Mouse (Mus musculus): ENCODE measurements around the gene Il10rb. TPM values are rescaled to one million over a fixed set of nuclear protein-coding genes. Genes with fewer than 3 reads are reported as not detected.

The Il10rb gene
- total and polyA plus RNA-seq, 3 experiments: 32.1 to 37.9 (median 36.1) TPM

DNA sequence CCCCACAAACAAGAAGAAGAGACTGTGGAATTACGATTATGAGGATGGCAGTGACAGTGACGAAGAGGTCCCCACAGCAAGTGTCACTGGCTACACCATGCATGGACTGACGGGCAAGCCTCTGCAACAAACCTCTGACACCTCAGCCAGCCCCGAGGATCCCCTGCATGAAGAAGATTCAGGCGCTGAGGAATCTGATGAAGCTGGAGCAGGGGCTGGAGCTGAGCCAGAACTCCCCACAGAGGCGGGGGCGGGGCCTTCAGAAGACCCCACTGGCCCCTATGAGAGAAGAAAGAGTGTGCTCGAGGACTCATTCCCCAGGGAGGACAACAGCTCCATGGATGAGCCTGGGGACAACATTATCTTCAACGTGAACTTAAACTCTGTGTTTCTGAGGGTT lies 2.2 kb upstream of the Il10rb start:
- Histone ChIP-seq H3K4me3 (replicated peaks in 1 of 3; ENCODE audit: low read depth in 2 of 3, low read length in 2 of 3, poor library complexity in 1 of 3) (no peak overlapping the region), H3K9ac (ENCODE audit: insufficient read depth, low read depth) (no peak overlapping the region), H3K27ac (ENCODE audit: insufficient read depth, low read depth) (no peak overlapping the region), H3K9me3 (replicated peaks; ENCODE audit: low read length) (no peaks in the 10 kb centered on the region), H3K36me3 (replicated peaks in 1 of 2; ENCODE audit: control insufficient read depth in 1 of 2, insufficient read depth in 1 of 2, low read length in 1 of 2) (peaks cover 13 to 58% of the 10 kb centered on the region in 2 experiments), H3K4me1 (ENCODE audit: control insufficient read depth in 1 of 2, insufficient read depth in 2 of 2) (peaks cover 21 to 70% of the 10 kb centered on the region in 2 experiments), H3K4me2 (ENCODE audit: insufficient read depth, low read depth, poor library complexity, severe bottlenecking) (no peak overlapping the region), H3K79me2 (replicated peaks; ENCODE audit: control insufficient read depth, extremely low read depth, insufficient read depth, poor library complexity, severe bottlenecking) (peaks cover 4% of the 10 kb centered on the region; the same call in 1 of the 2 replicates), H3K27me3 (replicated peaks) (no peaks in the 10 kb centered on the region)
- dilution Hi-C loops (cut with MboI; ENCODE audit: extremely low pct_ligation_motif_present, extremely low pct_unique_long_range_greater_than_20kb, low sequenced_read_pairs): no loop called here
- in situ Hi-C loops (cut with MboI; ENCODE audit: low pct_ligation_motif_present, low pct_unique_long_range_greater_than_20kb, low sequenced_read_pairs): loop anchor here (5.0 kb wide), 1 partner anchor 36 kb away; no protein-coding TSS in a partner anchor
- no peak for TF ChIP-seq SMC3 (IDR thresholded peaks at IDR 0.05; ENCODE audit: low read depth, low read length)
- TF ChIP-seq MXI1 (IDR thresholded peaks at IDR 0.05; ENCODE audit: low read depth, low read length): no peak
- no peak for DNase-seq (ENCODE audit: extremely low read depth)

DNA sequence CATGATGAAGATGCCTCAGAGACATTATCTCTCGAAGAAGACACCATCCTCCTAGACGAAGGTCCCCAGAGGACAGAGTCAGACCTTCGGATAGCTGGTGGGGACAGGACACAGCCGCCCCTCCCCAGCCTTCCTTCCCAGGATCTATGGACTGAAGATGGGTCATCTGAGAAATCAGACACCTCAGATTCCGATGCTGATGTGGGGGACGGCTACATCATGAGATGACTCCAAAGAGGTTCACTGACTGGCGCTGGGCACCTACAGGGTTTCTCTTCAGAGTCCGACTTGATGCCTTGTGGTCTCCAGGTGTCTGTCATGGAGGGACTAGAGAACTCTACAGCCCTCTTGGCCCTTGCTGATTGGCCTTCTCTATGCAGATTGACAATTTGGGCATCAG lies 1.8 kb upstream of the Il10rb start:
- Histone ChIP-seq H3K36me3 (replicated peaks in 1 of 2; ENCODE audit: control insufficient read depth in 1 of 2, insufficient read depth in 1 of 2, low read length in 1 of 2) (peaks cover 18 to 62% of the 10 kb centered on the region in 2 experiments), H3K9me3 (replicated peaks; ENCODE audit: low read length) (no peaks in the 10 kb centered on the region), H3K9ac (ENCODE audit: insufficient read depth, low read depth) (no peak overlapping the region), H3K4me3 (replicated peaks in 1 of 3; ENCODE audit: low read depth in 2 of 3, low read length in 2 of 3, poor library complexity in 1 of 3) (no peak overlapping the region), H3K4me2 (ENCODE audit: insufficient read depth, low read depth, poor library complexity, severe bottlenecking) (no peak overlapping the region), H3K27me3 (replicated peaks) (no peaks in the 10 kb centered on the region), H3K4me1 (ENCODE audit: control insufficient read depth in 1 of 2, insufficient read depth in 2 of 2) (peaks cover 23 to 70% of the 10 kb centered on the region in 2 experiments), H3K79me2 (replicated peaks; ENCODE audit: control insufficient read depth, extremely low read depth, insufficient read depth, poor library complexity, severe bottlenecking) (peaks cover 4% of the 10 kb centered on the region; the same call in 1 of the 2 replicates), H3K27ac (ENCODE audit: insufficient read depth, low read depth) (no peak overlapping the region)
- dilution Hi-C loops (cut with MboI; ENCODE audit: extremely low pct_ligation_motif_present, extremely low pct_unique_long_range_greater_than_20kb, low sequenced_read_pairs) (no loop called here), in situ Hi-C loops (cut with MboI; ENCODE audit: low pct_ligation_motif_present, low pct_unique_long_range_greater_than_20kb, low sequenced_read_pairs) (loop anchor here (5.0 kb wide), 1 partner anchor 37 kb away; no protein-coding TSS in a partner anchor)
- TF ChIP-seq USF1 (IDR thresholded peaks at IDR 0.05; ENCODE audit: low read depth, low read length) (no peak), ZMIZ1 (IDR thresholded peaks at IDR 0.05; ENCODE audit: low read depth, low read length) (no peak), JUN (IDR thresholded peaks at IDR 0.05; ENCODE audit: insufficient read depth, low read depth, low read length) (no peak), MAX (IDR thresholded peaks at IDR 0.05; ENCODE audit: low read length) (no peak), USF2 (conservative IDR thresholded peaks at IDR 0.05; ENCODE audit: low read depth, low read length) (no peak), MXI1 (IDR thresholded peaks at IDR 0.05; ENCODE audit: low read depth, low read length) (no peak), NRF1 (IDR thresholded peaks at IDR 0.05; ENCODE audit: low read depth, low read length) (no peak), SIN3A (IDR thresholded peaks at IDR 0.05; ENCODE audit: low read length) (no peak), MEF2A (IDR thresholded peaks at IDR 0.05; ENCODE audit: borderline replicate concordance, low read depth, low read length) (no peak), MAZ (IDR thresholded peaks at IDR 0.05; ENCODE audit: low read depth, low read length) (no peak)
- DNase-seq (ENCODE audit: extremely low read depth): no peak

Measured in CH12.LX (cell line).